Mouse (Mus musculus): Measurements from ENCODE around the gene Mrps36. TPM values are rescaled to one million over a fixed set of nuclear protein-coding genes. Genes with fewer than 3 reads are reported as not detected.
"Not testable (repeated sequence)": the region's sequence is repeated elsewhere in the genome, so short reads cannot be mapped to it uniquely, and the experiment has no call there.

Mrps36 gene
- total RNA-seq (2014; rRNA removed): 54.4 and 58.7 TPM in 2 replicates
- 180 and 198 TPM in 2 replicates for polyA plus RNA-seq (2015; fragmentation: Nextera tagmentation; extraction: Ambion mirVana)

- Histone ChIP-seq H3K4me3 (ENCODE audit: low read length) (peak within 1 kb of the TSS; percentile 77), H3K27me3 (ENCODE audit: insufficient read depth, low read length) (no peaks in the 10 kb centered on the region), H3K9me3 (ENCODE audit: low read length) (no peaks in the 10 kb centered on the region), H3K9ac (replicated peaks; ENCODE audit: low read length) (peak within 1 kb of the TSS; percentile 88), H3K36me3 (ENCODE audit: insufficient read depth, low read length) (no peaks in the 10 kb centered on the region), H3K27ac (peak within 1 kb of the TSS; percentile 96), H3K4me2 (ENCODE audit: low read depth, low read length) (peak within 1 kb of the TSS; percentile 57), H3K4me1 (ENCODE audit: insufficient read depth, low read length) (peaks cover 3% of the 10 kb centered on the region; the same call in 1 of the 2 replicates)
- DNase-seq (ENCODE audit: low spot score): peak; percentile 95
- 0 out of 2 replicates have a peak, but pooled peaks have one; percentile 24 for TF ChIP-seq CTCF (IDR thresholded peaks at IDR 0.05; ENCODE audit: low read depth)
- peak; percentile 98 for ATAC-seq
- WGBS: under 1% methylated on average over 48 of the region's 52 CpGs
Measured at GRCm38 (mm10) chr13:100744036-100744744, at the start of gene Mrps36. Gene Mrps36 (minus strand): TSS chr13:100744659.

- Histone ChIP-seq H3K4me3 (ENCODE audit: low read length) (no peak overlapping the region), H3K4me2 (ENCODE audit: low read depth, low read length) (no peak overlapping the region), H3K27me3 (ENCODE audit: insufficient read depth, low read length) (no peaks in the 10 kb centered on the region), H3K36me3 (ENCODE audit: insufficient read depth, low read length) (no peaks in the 10 kb centered on the region), H3K9ac (replicated peaks; ENCODE audit: low read length) (no peak overlapping the region), H3K4me1 (ENCODE audit: insufficient read depth, low read length) (no peaks in the 10 kb centered on the region), H3K27ac (no peak overlapping the region), H3K9me3 (ENCODE audit: low read length) (no peaks in the 10 kb centered on the region)
- WGBS: 87% methylated on average over 3 of the region's 3 CpGs
- no peak for TF ChIP-seq CTCF (IDR thresholded peaks at IDR 0.05; ENCODE audit: low read depth)
- no peak for ATAC-seq
- no peak for DNase-seq (ENCODE audit: low spot score)
Measured at GRCm38 (mm10) chr13:100789083-100789482, 44.6 kb upstream of the Mrps36 start.

DNA sequence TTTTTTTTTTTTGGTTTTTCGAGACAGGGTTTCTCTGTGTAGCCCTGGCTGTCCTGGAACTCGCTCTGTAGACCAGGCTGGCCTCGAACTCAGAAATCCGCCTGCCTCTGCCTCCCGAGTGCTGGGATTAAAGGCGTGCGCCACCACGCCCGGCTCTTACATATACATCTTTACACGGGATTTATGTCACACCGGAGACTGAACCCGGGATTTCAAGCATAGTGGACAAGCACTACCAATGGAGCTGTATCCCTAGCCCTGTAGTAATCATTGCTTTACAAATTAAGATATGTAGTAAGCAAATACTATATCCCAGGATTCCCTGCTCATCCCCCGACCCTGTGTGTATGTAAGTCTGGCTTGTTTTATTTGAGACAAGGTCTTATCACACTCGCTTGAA lies 43.6 kb upstream of the Mrps36 start:
- H3K4me1 ChIP-seq (ENCODE audit: insufficient read depth, low read length); H3K9me3 ChIP-seq (ENCODE audit: low read length); H3K27ac ChIP-seq; H3K4me2 ChIP-seq (ENCODE audit: low read depth, low read length); H3K27me3 ChIP-seq (ENCODE audit: insufficient read depth, low read length); H3K36me3 ChIP-seq (ENCODE audit: insufficient read depth, low read length); ATAC-seq; DNase-seq (ENCODE audit: low spot score); H3K9ac ChIP-seq (replicated peaks; ENCODE audit: low read length); H3K4me3 ChIP-seq (ENCODE audit: low read length): not testable (repeated sequence)
- WGBS: 98% methylated on average over 11 of the region's 14 CpGs

DNA sequence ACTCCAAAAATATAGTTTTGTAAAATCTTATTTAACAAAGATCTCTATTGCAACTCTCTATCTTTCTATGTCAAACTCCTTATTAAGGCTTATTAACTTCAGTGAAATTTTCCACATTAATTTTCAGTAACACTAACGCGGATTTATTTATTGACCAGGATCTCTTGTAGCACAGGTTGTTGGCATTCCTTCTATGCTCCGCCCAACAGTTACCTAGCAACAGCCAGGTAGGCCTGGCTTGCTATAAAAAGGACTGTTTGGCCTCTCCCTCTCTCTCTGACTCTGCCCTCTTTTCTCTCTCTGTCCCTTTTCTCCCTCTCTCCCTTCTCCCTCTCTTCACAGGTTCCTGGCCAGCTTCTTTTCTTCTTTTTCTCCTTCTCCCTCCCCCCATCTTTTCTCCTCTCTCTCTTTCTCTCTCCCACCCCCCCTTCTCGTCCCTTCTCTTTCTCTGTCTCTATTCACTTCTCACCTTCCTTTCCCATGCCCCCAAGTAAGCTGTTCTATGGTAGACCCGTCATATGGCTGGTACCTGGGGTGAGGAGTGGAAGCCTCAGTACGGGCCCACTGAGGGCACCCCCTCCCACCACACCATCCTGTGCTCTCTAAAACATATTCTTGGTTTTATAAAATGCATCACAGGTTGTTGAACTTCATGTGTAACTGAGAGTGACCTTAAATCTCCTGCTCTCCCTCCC lies 43.0 kb upstream of the Mrps36 start:
- Histone ChIP-seq H3K9me3 (ENCODE audit: low read length) (no peaks in the 10 kb centered on the region), H3K27ac (no peak overlapping the region), H3K36me3 (ENCODE audit: insufficient read depth, low read length) (no peaks in the 10 kb centered on the region), H3K4me2 (ENCODE audit: low read depth, low read length) (no peak overlapping the region), H3K9ac (replicated peaks; ENCODE audit: low read length) (no peak overlapping the region), H3K4me1 (ENCODE audit: insufficient read depth, low read length) (no peaks in the 10 kb centered on the region), H3K4me3 (ENCODE audit: low read length) (no peak overlapping the region), H3K27me3 (ENCODE audit: insufficient read depth, low read length) (no peaks in the 10 kb centered on the region)
- WGBS: 81% methylated on average over 6 of the region's 6 CpGs
- no peak for DNase-seq (ENCODE audit: low spot score)
- no peak for ATAC-seq
- TF ChIP-seq CTCF (IDR thresholded peaks at IDR 0.05; ENCODE audit: low read depth): no peak

DNA sequence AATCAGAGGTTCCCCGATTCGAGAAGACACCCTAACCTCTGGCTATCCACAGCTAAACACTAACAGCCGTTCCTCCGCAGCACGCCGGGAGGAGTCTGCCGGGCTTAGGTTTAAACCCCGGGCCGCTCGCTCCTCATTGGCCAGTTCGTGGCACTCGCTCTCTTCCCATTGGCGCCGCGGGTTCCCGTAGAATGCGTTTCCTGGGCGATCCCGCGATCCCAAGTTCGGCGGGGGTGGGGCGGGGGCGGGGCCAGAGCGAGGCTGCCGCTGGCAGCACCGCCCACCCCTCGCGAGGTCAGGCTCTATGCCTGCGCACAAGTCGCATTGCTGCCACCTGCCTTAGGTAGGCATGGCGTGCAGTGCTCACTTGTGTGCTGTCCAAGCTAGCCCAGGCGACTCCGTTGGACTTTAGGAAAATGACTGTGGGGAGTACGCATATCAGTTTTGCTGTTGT lies 42.0 kb upstream of the Mrps36 start, which contains the start of gene Ccnb1:
Ccnb1 (minus strand) TSS at position 157 of the 454 bp plus-strand sequence.
- Histone ChIP-seq H3K4me2 (ENCODE audit: low read depth, low read length) (peak within 1 kb of the TSS; percentile 98), H3K9me3 (ENCODE audit: low read length) (no peaks in the 10 kb centered on the region), H3K9ac (replicated peaks; ENCODE audit: low read length) (peak within 1 kb of the TSS; percentile 50), H3K4me3 (ENCODE audit: low read length) (peak within 1 kb of the TSS; percentile 61), H3K36me3 (ENCODE audit: insufficient read depth, low read length) (no peaks in the 10 kb centered on the region), H3K4me1 (ENCODE audit: insufficient read depth, low read length) (no peaks in the 10 kb centered on the region), H3K27me3 (ENCODE audit: insufficient read depth, low read length) (no peaks in the 10 kb centered on the region), H3K27ac (peak within 1 kb of the TSS; percentile 12; the same call in 1 of the 2 replicates)
- DNase-seq (ENCODE audit: low spot score) (peak; percentile 97), ATAC-seq (peak; percentile 99)
- TF ChIP-seq CTCF (IDR thresholded peaks at IDR 0.05; ENCODE audit: low read depth): peak; percentile 54
- under 1% methylated on average over 35 of the region's 35 CpGs for WGBS

DNA sequence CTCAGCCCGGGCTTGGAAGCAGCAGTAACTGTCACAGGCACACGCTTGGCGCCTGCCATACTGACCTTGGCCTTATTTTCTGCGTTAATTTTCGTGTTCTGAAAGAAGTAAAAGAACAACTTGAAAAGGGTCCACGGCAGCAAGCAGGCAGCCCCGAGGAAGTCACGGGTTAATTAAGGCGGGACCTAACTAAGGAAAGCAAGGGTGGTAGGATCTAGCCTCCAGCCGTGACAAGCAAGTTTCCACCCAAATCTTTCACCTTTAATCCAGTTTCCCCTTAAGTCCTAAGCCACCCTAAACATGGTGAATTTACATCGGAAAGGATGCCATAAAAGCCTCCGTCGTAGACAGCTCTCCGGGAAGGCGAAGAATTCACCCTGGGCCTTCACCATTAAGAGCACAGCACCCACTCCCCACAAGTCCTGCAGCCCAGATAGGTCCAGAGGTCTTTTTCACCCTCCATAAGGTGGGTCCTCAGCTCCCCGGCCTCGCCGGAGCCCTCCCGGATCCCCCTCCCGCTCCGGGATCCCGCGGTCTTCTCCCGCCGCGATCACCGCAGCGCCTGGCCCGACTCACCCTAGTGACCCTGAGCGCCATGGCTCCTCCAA lies 41.5 kb upstream of the Mrps36 start:
- DNase-seq (ENCODE audit: low spot score) (no peak), ATAC-seq (peak; percentile 30)
- H3K9me3 ChIP-seq (ENCODE audit: low read length): no peaks in the 10 kb centered on the region
- peak overlapping the region; percentile 50 for H3K9ac ChIP-seq (replicated peaks; ENCODE audit: low read length)
- peak overlapping the region; percentile 98 for H3K4me2 ChIP-seq (ENCODE audit: low read depth, low read length)
- H3K36me3 ChIP-seq (ENCODE audit: insufficient read depth, low read length): no peaks in the 10 kb centered on the region
- no peak for TF ChIP-seq CTCF (IDR thresholded peaks at IDR 0.05; ENCODE audit: low read depth)
- H3K4me3 ChIP-seq (ENCODE audit: low read length): peak overlapping the region; percentile 61
- H3K27me3 ChIP-seq (ENCODE audit: insufficient read depth, low read length): no peaks in the 10 kb centered on the region
- no peak overlapping the region for H3K27ac ChIP-seq
- H3K4me1 ChIP-seq (ENCODE audit: insufficient read depth, low read length): no peaks in the 10 kb centered on the region
- WGBS: under 1% methylated on average over 29 of the region's 30 CpGs
